ENCODE assay signal across 8 mouse cellular contexts in the genomic region with DNA sequence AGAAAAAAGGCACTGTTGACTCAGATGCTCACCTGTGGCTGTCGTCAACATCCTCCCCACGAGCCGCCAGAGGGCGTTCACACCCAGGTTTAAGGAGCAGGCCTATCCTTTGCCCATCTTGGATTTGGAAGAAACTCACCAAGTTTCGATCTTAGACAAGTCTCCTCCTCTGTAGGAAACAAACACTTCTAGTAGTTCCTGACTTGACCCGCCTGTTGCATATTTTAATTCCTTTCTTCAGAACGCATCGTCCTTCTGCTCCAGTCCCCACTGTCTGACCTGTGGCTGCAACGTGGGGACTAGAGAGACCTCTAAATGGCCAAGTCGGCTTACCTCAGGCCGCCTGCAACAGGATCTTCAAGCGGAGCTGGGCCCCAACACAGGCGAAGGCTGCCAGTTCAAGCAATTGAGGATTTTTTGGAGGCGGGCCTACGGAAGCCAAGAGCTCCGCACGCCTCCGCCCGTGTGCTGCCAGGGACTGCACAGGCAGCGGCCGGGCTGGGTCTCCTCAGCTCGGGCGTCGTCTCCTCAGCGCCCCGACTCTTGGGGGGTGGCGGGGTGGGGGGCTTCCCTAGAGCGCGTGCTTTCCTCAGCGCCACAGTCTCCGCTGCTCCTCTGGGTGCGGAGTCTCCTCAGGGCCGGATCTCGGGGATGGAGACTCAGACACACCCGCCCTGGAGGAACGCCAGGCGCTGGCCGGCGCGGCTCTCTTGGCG. TPM values are rescaled to one million over a fixed set of nuclear protein-coding genes. Genes with fewer than 3 reads are reported as not detected.
DNase-seq lines count a peak whose midpoint lies in the region; ATAC-seq and TF ChIP-seq lines count a peak whose summit lies in the region.

No protein-coding gene starts in this region.

- H3K36me3 ChIP-seq in forebrain, embryonic 16.5 days (ENCODE audit: control insufficient read depth, insufficient read depth): 0 out of 2 replicates have a peak, but pooled peaks cover 3% of the 10 kb centered on the region
- no peaks in the 10 kb centered on the region for H3K36me3 ChIP-seq in liver, postnatal 0 days (replicated peaks; ENCODE audit: insufficient read depth, low read length)
- H3K36me3 ChIP-seq in neural tube, embryonic 14.5 days (ENCODE audit: control insufficient read depth, insufficient read depth, low read length): no peaks in the 10 kb centered on the region

- H3K27ac ChIP-seq in forebrain, embryonic 16.5 days (ENCODE audit: low read length): peak overlapping the region; percentile 90
- peak overlapping the region; percentile 51 for H3K27ac ChIP-seq in liver, postnatal 0 days (ENCODE audit: low read depth)
- H3K27ac ChIP-seq in neural tube, embryonic 14.5 days (ENCODE audit: low read depth, low read length): peak overlapping the region; percentile 85

- intact Hi-C loops in heart, postnatal 25 days (cut with DNase I): loop anchor here (5.0 kb wide), 2 partner anchors 513 to 588 kb away; no protein-coding TSS in a partner anchor

- H3K4me1 ChIP-seq in forebrain, embryonic 16.5 days (replicated peaks; ENCODE audit: control insufficient read depth, insufficient read depth, low read length): peaks cover 10% of the 10 kb centered on the region
- H3K4me1 ChIP-seq in liver, postnatal 0 days (ENCODE audit: insufficient read depth): peaks cover 7% of the 10 kb centered on the region
- no peaks in the 10 kb centered on the region for H3K4me1 ChIP-seq in neural tube, embryonic 14.5 days (ENCODE audit: control insufficient read depth, insufficient read depth, low read length)

- peak overlapping the region; percentile 79 for H3K4me2 ChIP-seq in forebrain, embryonic 16.5 days (ENCODE audit: low read length)
- H3K4me2 ChIP-seq in liver, postnatal 0 days (ENCODE audit: low read depth, low read length): peak overlapping the region; percentile 94
- H3K4me2 ChIP-seq in neural tube, embryonic 14.5 days (ENCODE audit: low read depth, low read length): peak overlapping the region; percentile 58

- TF ChIP-seq CTCF in liver, postnatal 0 days (IDR thresholded peaks at IDR 0.05; ENCODE audit: low read depth): peak; percentile 68

- peak overlapping the region; percentile 79 for H3K9ac ChIP-seq in forebrain, embryonic 16.5 days (replicated peaks; ENCODE audit: low read depth, low read length)
- H3K9ac ChIP-seq in liver, postnatal 0 days (replicated peaks): peak overlapping the region; percentile 62
- peak overlapping the region; percentile 77 for H3K9ac ChIP-seq in neural tube, embryonic 14.5 days (replicated peaks; ENCODE audit: low read depth, low read length)

- H3K4me3 ChIP-seq in forebrain, embryonic 16.5 days (replicated peaks; ENCODE audit: low read length): peak overlapping the region; percentile 58
- H3K4me3 ChIP-seq in liver, postnatal 0 days (ENCODE audit: low read depth, low read length): peak overlapping the region; percentile 64
- H3K4me3 ChIP-seq in neural tube, embryonic 14.5 days (ENCODE audit: low read depth, low read length): peak overlapping the region; percentile 75

- H3K27me3 ChIP-seq in forebrain, embryonic 16.5 days (replicated peaks; ENCODE audit: control insufficient read depth, insufficient read depth, low read length): no peaks in the 10 kb centered on the region
- no peaks in the 10 kb centered on the region for H3K27me3 ChIP-seq in liver, postnatal 0 days (ENCODE audit: insufficient read depth, low read length)
- H3K27me3 ChIP-seq in neural tube, embryonic 14.5 days (ENCODE audit: control insufficient read depth, insufficient read depth, low read length): no peaks in the 10 kb centered on the region

- peak; percentile 73 for DNase-seq in MEL-GATA-1-ER (ENCODE audit: extremely low read depth, low read depth)
- peak; percentile 67 for DNase-seq in cerebellum, adult 11-12 months
- DNase-seq in heart, postnatal 25 days (ENCODE audit: low spot score): peak; percentile 31
- DNase-seq in layer of hippocampus, adult 11-12 months (ENCODE audit: low spot score): peak; percentile 84
- DNase-seq in liver, postnatal 0 days: peak; percentile 58
- DNase-seq in testis, postnatal 10 days (ENCODE audit: low spot score): peak; percentile 82

- WGBS in forebrain, embryonic 16.5 days: under 1% methylated on average over 39 of the region's 41 CpGs
- WGBS in liver, postnatal 0 days (ENCODE audit: insufficient replicate concordance): under 1% methylated on average over 41 of the region's 41 CpGs
- under 1% methylated on average over 37 of the region's 41 CpGs for WGBS in neural tube, embryonic 14.5 days

- H3K9me3 ChIP-seq in forebrain, embryonic 16.5 days (ENCODE audit: control insufficient read depth, low read length): no peaks in the 10 kb centered on the region
- no peaks in the 10 kb centered on the region for H3K9me3 ChIP-seq in liver, postnatal 0 days (ENCODE audit: low read length)
- no peaks in the 10 kb centered on the region for H3K9me3 ChIP-seq in neural tube, embryonic 14.5 days (ENCODE audit: control insufficient read depth, low read length)

- peak; percentile 88 for ATAC-seq in forebrain, embryonic 16.5 days
- peak; percentile 69 for ATAC-seq in liver, postnatal 0 days
- peak; percentile 83 for ATAC-seq in neural tube, embryonic 14.5 days (ENCODE audit: low read depth)

- TF ChIP-seq EP300 in liver, postnatal 0 days (IDR thresholded peaks at IDR 0.05; ENCODE audit: low read depth): no peak

RNA-seq across cellular contexts. Expression of a gene that starts 0.5 kb away (rescaled TPM):
- 11.2 and 14.6 TPM in 2 replicates for polyA plus RNA-seq in forebrain, embryonic 16.5 days (2015; fragmentation: Nextera tagmentation; extraction: Ambion mirVana)
- total RNA-seq in heart, postnatal 25 days (2021): 1 to 10 TPM; 4.9 to 6.5 TPM
- 0.35 and 0.46 TPM in 2 replicates for polyA plus RNA-seq in liver, postnatal 0 days (2015; fragmentation: Nextera tagmentation; extraction: Ambion mirVana)
- 9.6 and 12.6 TPM in 2 replicates for polyA plus RNA-seq in neural tube, embryonic 14.5 days (2014; fragmentation: Nextera tagmentation; extraction: Ambion mirVana)

Comparison
In these comparisons a context has a peak if more than half of its experiments do, and no peak if none do; other contexts are left out.
1. Peak in every context shown above with its lines: DNase-seq, ATAC-seq, H3K4me3 ChIP-seq and H3K27ac ChIP-seq.
2. DNase-seq: peak in every context shown above with its lines; median percentile 84 in layer of hippocampus, adult 11-12 months; 82 in testis, postnatal 10 days; 73 in MEL-GATA-1-ER; 67 in cerebellum, adult 11-12 months; 58 in liver, postnatal 0 days; 31 in heart, postnatal 25 days.